Mouse (Mus musculus) brown adipose tissue, adult 24 weeks (tissue): ENCODE measurements around the gene Sox30. TPM values are rescaled to one million over a fixed set of nuclear protein-coding genes. Genes with fewer than 3 reads are reported as not detected.
A peak's percentile ranks its signal among the peaks of the same experiment; 100 is the strongest.

ENCODE experiments used
- H3K27ac ChIP-seq: fragments of 200-500 bp; replicated peaks from 2 replicates; pipeline ENCODE4 v1.5.1; 2012; ENCODE audit warnings: low read depth, mild to moderate bottlenecking, low read length
- H3K4me1 ChIP-seq: fragments of 200-500 bp; 2 replicates; pipeline ENCODE4 v1.6.1; 2012; ENCODE audit warnings: low read length, mixed read lengths; ENCODE audit not compliant: control insufficient read depth, insufficient read depth, insufficient read length
- H3K4me3 ChIP-seq: fragments of 200-500 bp; 2 replicates; pipeline ENCODE4 v1.5.1; 2012; ENCODE audit warnings: low read depth, mild to moderate bottlenecking, low read length, moderate library complexity; ENCODE audit not compliant: insufficient read depth
- polyA plus RNA-seq: library from polyadenylated mRNA; stranded (reverse); fragments of >200 nt; gene quantifications from 2 replicates; pipeline ENCODE4 v1.2.4, GENCODE M21; 2012; ENCODE audit not compliant: missing spikeins, insufficient read depth, insufficient read length

Sox30 gene
- polyA plus RNA-seq, 1 experiment = 0.36 TPM

- peak overlapping the region; percentile 36 for H3K27ac ChIP-seq
- H3K4me1 ChIP-seq = 0 out of 2 replicates have a peak, but pooled peaks cover 3% of the 10 kb centered on the region
Observed at GRCm38 (mm10) chr11:46056770-46057411, 76.8 kb downstream of the Sox30 start.

DNA sequence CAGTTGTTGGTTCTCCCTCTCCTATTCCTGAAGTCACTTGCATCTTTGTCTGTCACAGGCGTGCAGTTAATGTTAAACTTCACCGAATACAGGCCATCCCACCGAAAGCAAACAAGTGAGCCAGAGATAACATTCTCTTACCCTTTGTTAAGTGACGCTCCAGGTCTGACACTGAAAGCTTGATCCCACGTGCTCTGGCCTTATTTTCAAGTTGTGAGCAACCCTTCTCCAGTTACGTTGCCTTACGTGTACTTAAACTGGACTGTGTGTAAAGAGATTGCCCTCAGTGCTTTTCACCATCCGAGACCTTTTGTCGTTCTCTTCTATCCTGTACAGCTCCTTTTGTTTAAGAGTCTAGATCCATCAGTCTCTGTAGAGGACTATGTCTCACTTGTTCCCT is 77.9 kb downstream of the Sox30 start:
- H3K4me3 ChIP-seq = peak overlapping the region; percentile 39; the same call in 1 of the 2 replicates
- H3K4me1 ChIP-seq = 0 out of 2 replicates have a peak, but pooled peaks cover 4% of the 10 kb centered on the region
- H3K27ac ChIP-seq = peak overlapping the region; percentile 69

More at GRCm38 (mm10) chr11:46056770-46057411, 76.8 kb downstream of the Sox30 start:
- peak overlapping the region; percentile 64 for H3K4me3 ChIP-seq

DNA sequence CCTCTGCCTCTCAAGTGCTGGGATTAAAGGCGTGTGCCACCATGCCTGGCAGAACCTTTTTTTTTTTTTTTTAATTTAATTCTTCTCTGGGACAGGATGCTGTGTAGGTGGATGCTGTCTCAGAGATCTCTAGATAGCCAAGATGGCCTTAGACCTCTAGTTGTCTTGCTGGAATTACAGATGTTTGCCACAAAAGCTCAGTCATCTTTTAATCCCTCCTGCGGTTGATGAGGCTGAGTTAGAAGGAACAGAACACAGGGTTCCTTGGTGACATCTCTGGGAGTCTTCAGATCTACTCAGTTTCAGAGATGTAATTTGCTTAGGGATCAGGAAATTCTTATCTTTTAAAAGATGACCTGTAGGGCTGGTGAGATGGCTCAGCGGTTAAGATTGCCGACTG is 78.8 kb downstream of the Sox30 start:
- Histone ChIP-seq H3K4me1 (peaks cover 9% of the 10 kb centered on the region; the same call in 1 of the 2 replicates), H3K27ac (no peak overlapping the region), H3K4me3 (no peak overlapping the region)

GRCm38 (mm10) chr11:46059887-46060650 is 80.0 kb downstream of the Sox30 start:
- no peak overlapping the region for H3K4me3 ChIP-seq
- H3K27ac ChIP-seq = no peak overlapping the region
- H3K4me1 ChIP-seq = peaks cover 14% of the 10 kb centered on the region

GRCm38 (mm10) chr11:46060651-46061020 is 80.5 kb downstream of the Sox30 start:
- H3K27ac ChIP-seq = no peak overlapping the region; the same call in 1 of the 2 replicates
- H3K4me3 ChIP-seq = no peak overlapping the region
- H3K4me1 ChIP-seq = peaks cover 16% of the 10 kb centered on the region

- Histone ChIP-seq H3K4me3 (no peak overlapping the region), H3K4me1 (peaks cover 22% of the 10 kb centered on the region), H3K27ac (peak overlapping the region; percentile 81)
Observed at GRCm38 (mm10) chr11:46061776-46062445, 81.8 kb downstream of the Sox30 start.

DNA sequence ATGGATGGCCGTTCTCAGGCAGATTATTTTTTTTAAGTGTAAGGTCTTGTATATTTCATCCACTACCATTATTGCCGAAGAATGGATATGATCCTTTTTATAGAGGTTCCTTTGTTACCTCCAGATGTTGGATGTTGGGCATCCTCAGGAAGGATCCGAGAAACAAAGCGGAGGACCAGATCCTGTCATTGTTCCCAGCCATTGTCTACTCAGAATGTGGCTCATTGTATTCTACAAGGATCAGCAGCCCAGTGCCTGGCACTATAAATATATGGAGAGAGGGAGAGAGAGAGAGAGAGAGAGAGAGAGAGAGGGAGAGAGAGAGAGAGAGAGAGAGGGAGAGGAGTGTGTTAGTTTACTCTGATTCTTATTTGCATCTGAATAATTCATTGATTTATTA is 82.5 kb downstream of the Sox30 start:
- Histone ChIP-seq H3K4me1 (peaks cover 23% of the 10 kb centered on the region), H3K27ac (peak overlapping the region; percentile 57), H3K4me3 (no peak overlapping the region)

GRCm38 (mm10) chr11:46062993-46063731 is 83.1 kb downstream of the Sox30 start:
- Histone ChIP-seq H3K4me1 (peaks cover 23% of the 10 kb centered on the region), H3K27ac (peak overlapping the region; percentile 57), H3K4me3 (no peak overlapping the region)

GRCm38 (mm10) chr11:46064767-46065166 is 84.7 kb downstream of the Sox30 start:
- Histone ChIP-seq H3K4me3 (no peak overlapping the region), H3K27ac (peak overlapping the region; percentile 83), H3K4me1 (peaks cover 25% of the 10 kb centered on the region)

DNA sequence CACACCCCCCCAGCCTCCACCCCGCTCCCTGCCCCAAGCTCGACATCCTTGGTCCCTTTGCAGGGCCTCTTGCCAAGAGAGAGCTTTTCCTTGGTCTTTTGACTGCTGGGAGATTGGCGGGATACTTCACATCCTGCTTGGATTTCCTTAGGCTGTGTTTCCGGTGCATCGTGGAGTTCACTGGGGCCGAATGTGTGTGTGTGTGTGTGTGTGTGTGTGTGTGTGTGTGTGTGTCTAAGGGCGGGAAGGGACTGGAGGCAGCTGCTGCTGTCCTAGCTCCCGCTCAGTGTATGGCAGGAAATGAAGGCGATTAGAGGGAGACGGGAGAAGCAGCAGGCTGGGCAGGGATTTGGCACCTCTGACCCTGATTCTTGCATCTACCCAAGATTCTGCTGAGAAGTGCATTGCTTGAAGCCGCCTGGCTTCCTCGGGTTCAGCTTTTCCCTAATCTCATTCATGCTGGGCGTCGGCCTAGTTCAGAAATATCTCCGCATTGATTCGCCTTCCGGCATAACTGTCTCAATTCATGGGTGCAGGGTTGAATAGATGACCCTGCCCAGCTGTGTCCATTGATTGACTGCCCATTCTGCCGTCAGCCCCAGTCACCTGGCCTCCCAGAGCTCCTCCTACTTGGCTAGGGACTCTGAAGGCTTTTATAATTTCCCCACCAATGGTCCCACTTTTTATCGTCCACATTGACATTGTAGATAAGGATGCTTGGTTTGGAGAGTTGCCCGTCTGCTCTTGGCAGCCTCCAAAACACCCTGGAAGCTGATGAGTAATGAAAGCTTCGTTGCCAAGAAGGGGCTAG is 85.3 kb downstream of the Sox30 start:
- H3K4me1 ChIP-seq = peaks cover 28% of the 10 kb centered on the region
- H3K4me3 ChIP-seq = no peak overlapping the region

More for the DNA sequence above, 85.3 kb downstream of the Sox30 start:
- H3K27ac ChIP-seq = peak overlapping the region; percentile 83

Other genes with a start within 250 kb of the Sox30 start
- gene Clint1, start 128.3 kb upstream of the Sox30 start, polyA plus RNA-seq = 20.0 and 24.7 TPM in 2 replicates
- gene Lsm11, start 35.4 kb upstream of the Sox30 start, polyA plus RNA-seq = 1.9 and 2.2 TPM in 2 replicates
- gene Thg1l, start 24.8 kb upstream of the Sox30 start, polyA plus RNA-seq = 10.9 and 18.7 TPM in 2 replicates
- 2.3 and 18.9 TPM in 2 replicates for gene Gm12166, start 72.0 kb downstream of the Sox30 start, polyA plus RNA-seq
- 2.4 and 3.1 TPM in 2 replicates for gene Adam19, start 75.7 kb downstream of the Sox30 start, polyA plus RNA-seq
- gene Nipal4, start 186.2 kb downstream of the Sox30 start, polyA plus RNA-seq = not detected in 2 replicates